Mouse (Mus musculus): ENCODE results near the gene Slc35a2. TPM values are rescaled to one million over a fixed set of nuclear protein-coding genes. Genes with fewer than 3 reads are reported as not detected.

Slc35a2 gene
- total and polyA plus RNA-seq, 3 experiments = 21.2 to 30.6 (median 26.4) TPM

- H3K36me3 ChIP-seq (replicated peaks in 1 of 2; ENCODE audit: control insufficient read depth in 1 of 2, insufficient read depth in 1 of 2, low read length in 1 of 2) = peaks cover 24 to 67% of the 10 kb centered on the region in 2 experiments
These were observed 36.0 kb upstream of the Slc35a2 start for GRCm38 (mm10) chrX:7847845-7848244.

GRCm38 (mm10) chrX:7854578-7854977 lies 29.2 kb upstream of the Slc35a2 start:
- Histone ChIP-seq H3K79me2 (replicated peaks; ENCODE audit: control insufficient read depth, extremely low read depth, insufficient read depth, poor library complexity, severe bottlenecking) (peaks cover 20% of the 10 kb centered on the region), H3K9me3 (replicated peaks; ENCODE audit: low read length) (no peaks in the 10 kb centered on the region), H3K27ac (ENCODE audit: insufficient read depth, low read depth) (no peak overlapping the region), H3K4me3 (replicated peaks in 1 of 3; ENCODE audit: low read depth in 2 of 3, low read length in 2 of 3, poor library complexity in 1 of 3) (no peak overlapping the region), H3K4me2 (ENCODE audit: insufficient read depth, low read depth, poor library complexity, severe bottlenecking) (no peak overlapping the region), H3K27me3 (replicated peaks) (no peaks in the 10 kb centered on the region), H3K4me1 (ENCODE audit: control insufficient read depth in 1 of 2, insufficient read depth in 2 of 2) (peaks cover 3 to 14% of the 10 kb centered on the region in 2 experiments; a peak in 2 of 4 replicates), H3K9ac (ENCODE audit: insufficient read depth, low read depth) (no peak overlapping the region), H3K36me3 (replicated peaks in 1 of 2; ENCODE audit: control insufficient read depth in 1 of 2, insufficient read depth in 1 of 2, low read length in 1 of 2) (peaks cover 30 to 46% of the 10 kb centered on the region in 2 experiments)
- peak; percentile 57 for DNase-seq (ENCODE audit: extremely low read depth)
- TF ChIP-seq RAD21 (IDR thresholded peaks at IDR 0.05; ENCODE audit: low read depth, low read length) (peak; percentile 81), MXI1 (IDR thresholded peaks at IDR 0.05; ENCODE audit: low read depth, low read length) (no peak), JUN (IDR thresholded peaks at IDR 0.05; ENCODE audit: insufficient read depth, low read depth, low read length) (no peak), BHLHE40 (IDR thresholded peaks at IDR 0.05; ENCODE audit: low read depth, low read length) (no peak), KAT2A (IDR thresholded peaks at IDR 0.05; ENCODE audit: insufficient replicate concordance, low read length) (no peak), CTCF (conservative IDR thresholded peaks at IDR 0.05 in 1 of 2, IDR thresholded peaks at IDR 0.05 in 1 of 2; ENCODE audit: low read depth in 2 of 2, low read length in 2 of 2) (peak; percentile 20 to 79; a peak in 3 of 4 replicates), UBTF (IDR thresholded peaks at IDR 0.05; ENCODE audit: low read depth, low read length) (no peak), MAX (IDR thresholded peaks at IDR 0.05; ENCODE audit: low read length) (no peak), MAZ (IDR thresholded peaks at IDR 0.05; ENCODE audit: low read depth, low read length) (no peak), PAX5 (IDR thresholded peaks at IDR 0.05; ENCODE audit: low read length) (no peak), USF2 (conservative IDR thresholded peaks at IDR 0.05; ENCODE audit: low read depth, low read length) (no peak), TCF12 (IDR thresholded peaks at IDR 0.05; ENCODE audit: low read depth, low read length) (no peak), ZMIZ1 (IDR thresholded peaks at IDR 0.05; ENCODE audit: low read depth, low read length) (no peak), ZC3H11A (IDR thresholded peaks at IDR 0.05; ENCODE audit: low read depth, low read length) (peak; percentile 2; the same call in 1 of the 2 replicates), EP300 (IDR thresholded peaks at IDR 0.05; ENCODE audit: low read length) (no peak), POLR2A (IDR thresholded peaks at IDR 0.05; ENCODE audit: low read depth, low read length) (no peak), SMC3 (IDR thresholded peaks at IDR 0.05; ENCODE audit: low read depth, low read length) (peak; percentile 83)
- in situ Hi-C loops (cut with MboI; ENCODE audit: low pct_ligation_motif_present, low pct_unique_long_range_greater_than_20kb, low sequenced_read_pairs) = no loop called here
- dilution Hi-C loops (cut with MboI; ENCODE audit: extremely low pct_ligation_motif_present, extremely low pct_unique_long_range_greater_than_20kb, low sequenced_read_pairs) = no loop called here

More at GRCm38 (mm10) chrX:7847845-7848244, 36.0 kb upstream of the Slc35a2 start:
- no peak overlapping the region for H3K4me2 ChIP-seq (ENCODE audit: insufficient read depth, low read depth, poor library complexity, severe bottlenecking)
- no peak overlapping the region for H3K9ac ChIP-seq (ENCODE audit: insufficient read depth, low read depth)
- no peaks in the 10 kb centered on the region for H3K9me3 ChIP-seq (replicated peaks; ENCODE audit: low read length)
- TF ChIP-seq BHLHE40 (IDR thresholded peaks at IDR 0.05; ENCODE audit: low read depth, low read length) (no peak), ZKSCAN1 (IDR thresholded peaks at IDR 0.05; ENCODE audit: borderline replicate concordance, low read depth, low read length) (no peak), POLR2A (IDR thresholded peaks at IDR 0.05; ENCODE audit: low read depth, low read length) (no peak), MXI1 (IDR thresholded peaks at IDR 0.05; ENCODE audit: low read depth, low read length) (no peak), MAZ (IDR thresholded peaks at IDR 0.05; ENCODE audit: low read depth, low read length) (no peak), PAX5 (IDR thresholded peaks at IDR 0.05; ENCODE audit: low read length) (no peak), ETS1 (conservative IDR thresholded peaks at IDR 0.05; ENCODE audit: low read depth, low read length) (no peak), ZMIZ1 (IDR thresholded peaks at IDR 0.05; ENCODE audit: low read depth, low read length) (no peak), EP300 (IDR thresholded peaks at IDR 0.05; ENCODE audit: low read length) (no peak), SIN3A (IDR thresholded peaks at IDR 0.05; ENCODE audit: low read length) (no peak)
- dilution Hi-C loops (cut with MboI; ENCODE audit: extremely low pct_ligation_motif_present, extremely low pct_unique_long_range_greater_than_20kb, low sequenced_read_pairs) = no loop called here
- H3K4me3 ChIP-seq (replicated peaks in 1 of 3; ENCODE audit: low read depth in 2 of 3, low read length in 2 of 3, poor library complexity in 1 of 3) = no peak overlapping the region
- H3K4me1 ChIP-seq (ENCODE audit: control insufficient read depth in 1 of 2, insufficient read depth in 2 of 2) = peaks cover 0 to 18% of the 10 kb centered on the region in 2 experiments; a peak in 2 of 4 replicates
- in situ Hi-C loops (cut with MboI; ENCODE audit: low pct_ligation_motif_present, low pct_unique_long_range_greater_than_20kb, low sequenced_read_pairs) = no loop called here
- DNase-seq (ENCODE audit: extremely low read depth) = no peak
- H3K27ac ChIP-seq (ENCODE audit: insufficient read depth, low read depth) = no peak overlapping the region
- H3K27me3 ChIP-seq (replicated peaks) = no peaks in the 10 kb centered on the region
- H3K79me2 ChIP-seq (replicated peaks; ENCODE audit: control insufficient read depth, extremely low read depth, insufficient read depth, poor library complexity, severe bottlenecking) = peaks cover 54% of the 10 kb centered on the region
